Mouse (Mus musculus) kidney, postnatal 0 days (tissue): ENCODE results near the gene Gjd3. TPM values are rescaled to one million over a fixed set of nuclear protein-coding genes. Genes with fewer than 3 reads are reported as not detected.
"Not testable (repeated sequence)": the region's sequence is repeated elsewhere in the genome, so short reads cannot be mapped to it uniquely, and the experiment has no call there.

ENCODE experiments used
- ATAC-seq: fragments of 200-750 bp; cut with Nextera tagmentation; replicated peaks from 2 replicates; pipeline ENCODE4 v1.8.0; 2017; ENCODE audit warnings: low read depth, moderate number of reproducible peaks, moderate TSS enrichment, moderate library complexity; ENCODE audit not compliant: low FRiP score
- DNase-seq: peaks from one replicate; pipeline ENCODE4 v3.0.0-alpha.2; 2016; ENCODE audit warnings: low spot score
- H3K27ac ChIP-seq: fragments of 300-500 bp; sonication (generic); 2 replicates; pipeline ENCODE4 v1.5.1; 2014; ENCODE audit warnings: mild to moderate bottlenecking
- H3K27me3 ChIP-seq: fragments of 300-500 bp; sonication (generic); 2 replicates; pipeline ENCODE4 v1.6.1; 2014; ENCODE audit warnings: low read length, mixed read lengths; ENCODE audit not compliant: insufficient read depth
- H3K36me3 ChIP-seq: fragments of 300-500 bp; sonication (generic); 2 replicates; pipeline ENCODE4 v1.6.1; 2014; ENCODE audit warnings: low read length, mixed read lengths; ENCODE audit not compliant: insufficient read depth
- H3K4me1 ChIP-seq: fragments of 300-500 bp; sonication (generic); replicated peaks from 2 replicates; pipeline ENCODE4 v1.6.1; 2014; ENCODE audit warnings: antibody characterized with exemption, low read length, mixed read lengths; ENCODE audit not compliant: insufficient read depth
- H3K4me2 ChIP-seq: fragments of 300-500 bp; sonication (generic); 2 replicates; pipeline ENCODE4 v1.6.1; 2014; ENCODE audit warnings: mild to moderate bottlenecking, low read length, moderate library complexity, mixed read lengths
- H3K4me3 ChIP-seq: fragments of 300-500 bp; sonication (generic); replicated peaks from 2 replicates; pipeline ENCODE4 v1.5.1; 2014; ENCODE audit warnings: low read depth, low read length
- H3K9ac ChIP-seq: fragments of 300-500 bp; sonication (generic); 2 replicates; pipeline ENCODE4 v1.6.1; 2014; ENCODE audit warnings: low read depth, low read length
- H3K9me3 ChIP-seq: fragments of 300-500 bp; sonication (generic); replicated peaks from 2 replicates; pipeline ENCODE4 v1.6.1; 2016; ENCODE audit warnings: low read length, inconsistent platforms, mixed read lengths
- CTCF ChIP-seq: IDR thresholded peaks from 2 replicates; pipeline ENCODE4 v1.5.1; 2016; ENCODE audit warnings: antibody characterized with exemption, low read depth, mild to moderate bottlenecking, moderate library complexity
- WGBS: fragments of 180-500 bp; shearing (Covaris S2); extraction: QIAGEN DNeasy Blood & Tissue Kit; methylation state at CpG from one replicate; pipeline ENCODE4 v1.1.7; 2014; 5-methylcytosine and 5-hydroxymethylcytosine counted together
- polyA plus RNA-seq: library from polyadenylated mRNA; unstranded; fragments of >200 nt; fragmentation: Nextera tagmentation; extraction: Ambion mirVana; gene quantifications from 2 replicates; pipeline ENCODE4 v1.2.1, GENCODE M21; 2015

Gene Gjd3
- polyA plus RNA-seq, 1 experiment from 2014 or later, result 1.1 TPM

DNA sequence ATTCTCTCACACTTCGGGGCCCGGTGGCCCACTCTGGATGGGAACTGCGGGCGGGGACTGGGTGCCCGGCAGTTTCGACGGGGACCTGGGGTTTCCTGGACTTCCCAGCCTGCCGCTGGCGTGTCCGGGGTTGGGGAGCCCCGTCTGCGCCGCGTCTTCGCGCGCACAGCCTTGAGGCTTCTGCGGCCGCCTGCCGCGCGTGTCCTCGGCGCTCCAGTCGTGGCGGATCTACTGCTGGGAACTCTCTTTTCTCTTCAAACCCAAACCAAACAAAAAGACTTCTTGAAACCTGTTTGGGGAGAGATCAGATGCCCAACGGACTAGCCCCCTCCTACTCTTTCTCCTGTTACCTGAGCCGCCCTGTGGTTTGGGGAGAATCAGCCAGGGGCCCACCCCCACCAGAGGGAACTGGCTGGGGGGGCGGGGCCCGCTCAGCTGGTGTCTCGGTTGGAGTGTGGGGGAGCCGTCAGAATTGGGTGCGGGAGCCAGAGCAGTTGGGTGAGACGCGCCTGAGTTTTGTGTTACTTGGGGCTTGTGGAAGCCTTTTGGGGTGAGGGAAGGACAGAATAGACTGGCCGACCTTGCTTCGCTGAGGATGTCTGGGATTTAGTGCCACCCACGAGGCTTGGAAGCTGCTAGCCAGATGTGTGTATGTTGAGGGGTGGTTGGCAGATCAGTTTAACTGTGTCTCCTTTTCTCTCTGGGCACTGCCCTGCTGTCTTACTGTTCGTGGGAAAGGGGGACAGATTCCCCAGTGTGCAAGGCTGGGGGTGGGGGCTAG lies 44.7 kb downstream of the Gjd3 start:
- Histone ChIP-seq H3K27me3 (no peaks in the 10 kb centered on the region), H3K9ac (peak overlapping the region; percentile 91), H3K4me3 (peak overlapping the region; percentile 80), H3K4me1 (peaks cover 66% of the 10 kb centered on the region), H3K27ac (peak overlapping the region; percentile 94), H3K4me2 (peak overlapping the region; percentile 98), H3K36me3 (no peaks in the 10 kb centered on the region), H3K9me3 (no peaks in the 10 kb centered on the region)
- DNase-seq (peak; percentile 78), ATAC-seq (no peak)
- WGBS, result under 1% methylated on average over 39 of the region's 39 CpGs
- TF ChIP-seq CTCF, result no peak

DNA sequence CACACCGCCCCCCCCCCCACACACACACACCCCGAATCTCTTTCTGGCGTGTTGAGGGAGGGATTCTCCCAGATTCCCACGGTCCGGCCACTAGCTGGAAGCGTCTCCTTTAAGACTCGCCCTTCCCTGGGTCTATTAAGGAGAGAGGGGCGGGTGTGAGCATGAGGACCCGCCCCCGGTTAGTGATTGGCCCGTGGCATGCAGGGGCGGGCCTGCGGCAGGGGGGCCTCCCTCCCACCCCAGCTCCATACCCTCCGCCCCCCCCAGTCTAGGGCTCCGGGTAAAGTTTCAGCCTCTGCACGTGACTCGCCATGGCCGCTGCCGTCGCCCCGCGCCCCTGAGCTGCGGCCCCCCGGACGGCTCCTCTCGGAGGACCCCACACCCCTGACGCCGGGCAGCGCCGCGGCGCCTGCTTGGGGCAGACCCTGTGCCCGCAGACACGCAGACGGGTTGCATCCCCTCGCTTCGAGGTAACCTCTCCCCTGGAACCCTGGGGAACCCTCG lies 45.4 kb downstream of the Gjd3 start:
- DNase-seq (peak; percentile 99), ATAC-seq (peak; percentile 85)
- H3K4me2 ChIP-seq, result peak overlapping the region; percentile 98
- no peaks in the 10 kb centered on the region for H3K9me3 ChIP-seq
- no peaks in the 10 kb centered on the region for H3K36me3 ChIP-seq
- H3K4me1 ChIP-seq, result peaks cover 66% of the 10 kb centered on the region
- under 1% methylated on average over 33 of the region's 38 CpGs for WGBS
- no peak for TF ChIP-seq CTCF
- peak overlapping the region; percentile 94 for H3K27ac ChIP-seq
- H3K27me3 ChIP-seq, result no peaks in the 10 kb centered on the region
- peak overlapping the region; percentile 91 for H3K9ac ChIP-seq
- H3K4me3 ChIP-seq, result peak overlapping the region; percentile 80

DNA sequence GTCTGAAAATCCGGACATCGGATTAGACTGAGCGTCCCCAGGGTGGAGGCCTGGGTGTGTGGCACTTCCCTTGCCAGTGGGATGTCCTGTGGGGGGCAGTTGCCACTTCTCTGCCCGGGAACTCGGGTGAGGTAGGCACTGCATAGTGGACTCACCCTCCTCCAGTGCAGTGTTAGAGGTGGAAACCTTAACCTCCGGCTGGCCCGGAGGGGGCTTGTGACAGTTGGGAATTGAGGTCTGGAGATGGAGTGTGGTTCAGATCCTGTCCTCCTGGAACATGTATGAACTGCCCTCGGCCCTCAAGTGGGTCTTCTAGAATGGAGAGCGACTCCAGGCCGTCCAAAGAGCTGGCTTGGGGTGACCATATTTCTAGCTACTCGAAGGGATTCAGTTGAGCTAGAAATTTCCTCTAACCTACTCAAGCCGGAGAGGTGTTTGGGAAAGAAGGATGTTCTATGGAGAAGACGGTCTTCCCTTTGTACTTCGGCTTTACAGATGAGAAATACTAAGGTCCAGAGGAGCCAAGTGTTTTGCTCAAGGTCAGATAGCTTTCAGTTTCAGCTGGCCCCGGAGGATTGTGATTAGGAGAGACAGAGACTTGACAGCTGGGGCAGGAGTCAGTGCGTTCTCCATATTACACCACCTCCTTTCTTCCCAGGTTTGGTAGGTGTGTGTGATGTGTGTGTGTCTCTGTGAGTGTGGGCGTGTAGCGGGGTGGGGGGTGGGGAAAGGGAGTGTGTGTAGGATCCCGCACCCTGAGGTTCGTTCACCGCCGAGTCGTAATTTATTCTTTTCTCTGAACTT lies 46.0 kb downstream of the Gjd3 start:
- WGBS, result 3% methylated on average over 23 of the region's 23 CpGs
- Histone ChIP-seq H3K9me3 (no peaks in the 10 kb centered on the region), H3K27me3 (no peaks in the 10 kb centered on the region), H3K9ac (peak overlapping the region; percentile 91), H3K4me1 (peaks cover 68% of the 10 kb centered on the region), H3K36me3 (no peaks in the 10 kb centered on the region), H3K4me3 (peak overlapping the region; percentile 80), H3K4me2 (peak overlapping the region; percentile 98), H3K27ac (peak overlapping the region; percentile 94)
- DNase-seq (no peak), ATAC-seq (peak; percentile 3; the same call in 1 of the 2 replicates)
- TF ChIP-seq CTCF, result 0 out of 2 replicates have a peak, but pooled peaks have one; percentile 1

DNA sequence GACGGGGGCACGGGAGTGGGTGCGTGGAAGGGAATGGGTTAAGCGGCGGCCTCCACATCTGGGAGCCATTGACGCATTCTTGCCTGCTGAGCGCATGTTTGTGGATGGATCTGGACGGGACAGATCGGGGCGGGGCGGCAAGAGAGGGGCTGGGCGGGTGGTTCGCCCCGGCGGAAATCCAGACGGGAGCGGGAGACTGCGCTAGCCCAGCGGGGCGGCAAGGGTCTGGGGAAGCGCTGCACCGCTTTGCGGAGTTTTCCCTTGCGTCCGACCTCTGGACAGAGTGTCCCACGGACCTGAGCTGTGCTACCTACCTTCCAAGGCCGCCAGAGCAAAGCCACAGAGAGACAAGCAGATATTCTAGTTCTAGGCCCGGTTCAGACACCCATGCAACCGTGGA lies 46.6 kb downstream of the Gjd3 start:
- no peaks in the 10 kb centered on the region for H3K27me3 ChIP-seq
- peak; percentile 88 for DNase-seq
- WGBS, result 4% methylated on average over 29 of the region's 29 CpGs

DNA sequence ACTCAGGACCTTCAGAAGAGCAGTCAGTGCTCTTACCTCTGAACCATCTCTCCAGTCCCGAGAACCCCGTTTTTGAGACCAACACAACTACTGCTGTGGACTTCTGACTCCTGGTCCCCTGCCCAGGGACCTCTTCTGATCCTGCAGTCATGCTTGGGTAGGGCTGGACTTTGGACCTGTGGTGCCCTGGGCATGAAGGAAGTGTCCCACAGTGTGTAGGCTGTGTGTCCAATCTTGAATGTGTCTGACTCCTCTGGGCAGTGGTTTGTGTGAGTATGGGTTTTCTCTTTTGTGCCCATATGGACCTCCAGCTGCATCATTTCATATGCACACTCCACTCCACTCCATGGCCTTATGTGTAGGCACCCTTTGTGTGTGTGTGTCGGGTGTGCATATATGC lies 47.7 kb downstream of the Gjd3 start:
- no peaks in the 10 kb centered on the region for H3K27me3 ChIP-seq
- no peak overlapping the region for H3K9ac ChIP-seq
- TF ChIP-seq CTCF, result no peak
- 79% methylated on average over 3 of the region's 3 CpGs for WGBS
- H3K4me2 ChIP-seq, result no peak overlapping the region
- H3K4me1 ChIP-seq, result peaks cover 71% of the 10 kb centered on the region
- DNase-seq (no peak), ATAC-seq (no peak)
- no peak overlapping the region for H3K4me3 ChIP-seq
- H3K9me3 ChIP-seq, result no peaks in the 10 kb centered on the region
- H3K36me3 ChIP-seq, result no peaks in the 10 kb centered on the region
- 0 out of 2 replicates have a peak overlapping the region, but pooled peaks have one; percentile 19 for H3K27ac ChIP-seq

More for the DNA sequence above, 46.6 kb downstream of the Gjd3 start:
- H3K4me1 ChIP-seq, result peaks cover 71% of the 10 kb centered on the region
- peak overlapping the region; percentile 91 for H3K9ac ChIP-seq
- H3K36me3 ChIP-seq, result no peaks in the 10 kb centered on the region
- TF ChIP-seq CTCF, result no peak
- peak overlapping the region; percentile 80 for H3K4me3 ChIP-seq
- ATAC-seq, result 0 out of 2 replicates have a peak, but pooled peaks have one; percentile 20
- H3K4me2 ChIP-seq, result peak overlapping the region; percentile 98
- peak overlapping the region; percentile 94 for H3K27ac ChIP-seq
- H3K9me3 ChIP-seq, result no peaks in the 10 kb centered on the region

DNA sequence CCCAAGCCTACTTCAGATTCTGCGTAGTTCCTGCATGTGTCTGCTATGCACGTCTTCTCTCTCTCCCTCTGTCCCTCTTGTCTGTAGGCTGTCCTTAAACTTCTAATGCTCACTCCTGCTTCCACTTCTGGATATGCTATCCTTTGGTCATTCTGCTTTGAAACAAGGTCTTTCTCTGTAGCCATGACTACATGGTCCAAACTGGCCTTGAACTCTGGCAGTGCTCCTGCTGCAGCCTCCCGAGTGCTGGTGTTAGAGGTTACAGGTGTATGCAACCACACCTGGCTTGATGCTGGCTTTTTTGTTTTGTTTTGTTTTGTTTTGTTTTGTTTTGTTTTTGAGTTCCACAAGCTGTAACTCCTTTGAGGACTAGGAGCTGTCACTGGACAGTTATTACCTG lies 48.4 kb downstream of the Gjd3 start:
- no peaks in the 10 kb centered on the region for H3K36me3 ChIP-seq
- H3K4me3 ChIP-seq, result no peak overlapping the region
- H3K4me2 ChIP-seq, result no peak overlapping the region
- TF ChIP-seq CTCF, result no peak
- WGBS, result 84% methylated on average over 3 of the region's 3 CpGs
- peaks cover 70% of the 10 kb centered on the region for H3K4me1 ChIP-seq
- ATAC-seq (no peak), DNase-seq (no peak)
- H3K9me3 ChIP-seq, result no peaks in the 10 kb centered on the region
- no peak overlapping the region for H3K9ac ChIP-seq
- H3K27me3 ChIP-seq, result no peaks in the 10 kb centered on the region
- H3K27ac ChIP-seq, result peak overlapping the region; percentile 36; the same call in 1 of the 2 replicates

DNA sequence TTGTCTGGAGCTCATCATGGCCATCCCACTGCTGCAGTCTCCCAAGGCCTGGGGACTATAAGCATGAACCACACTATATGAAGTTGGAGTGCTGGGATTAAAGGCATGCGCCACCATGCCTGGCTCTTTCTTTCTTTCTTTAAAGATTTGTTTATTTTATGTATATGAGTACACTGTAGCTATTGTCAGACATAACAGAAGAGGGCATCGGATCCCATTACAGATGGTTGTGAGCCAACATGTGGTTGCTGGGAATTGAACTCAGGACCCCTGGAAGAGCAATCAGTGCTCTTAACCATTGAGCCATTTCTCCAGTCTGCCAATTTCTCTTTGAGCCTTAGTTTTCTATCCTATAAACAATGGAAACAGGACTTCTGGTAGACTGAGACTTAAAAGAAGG lies 49.0 kb downstream of the Gjd3 start:
- WGBS, result 93% methylated on average over 2 of the region's 2 CpGs
- not testable (repeated sequence) for H3K4me3 ChIP-seq, H3K9me3 ChIP-seq, H3K9ac ChIP-seq, DNase-seq, ATAC-seq, H3K4me2 ChIP-seq, H3K36me3 ChIP-seq, H3K27me3 ChIP-seq, H3K27ac ChIP-seq
- H3K4me1 ChIP-seq, result peaks cover 70% of the 10 kb centered on the region
